Mouse (Mus musculus) liver, embryonic 11.5 days (tissue): ENCODE data around the gene Ankrd44. TPM values are rescaled to one million over a fixed set of nuclear protein-coding genes. Genes with fewer than 3 reads are reported as not detected.

Source experiments
- ATAC-seq: fragments of 200-750 bp; cut with Nextera tagmentation; replicated peaks from 2 replicates; pipeline ENCODE4 v1.8.0; 2017; ENCODE audit warnings: moderate number of reproducible peaks, mild to moderate bottlenecking, moderate TSS enrichment, moderate library complexity; ENCODE audit not compliant: low FRiP score
- DNase-seq: peaks from one replicate; pipeline ENCODE4 v3.0.0-alpha.2; 2017; ENCODE audit warnings: low spot score
- H3K27ac ChIP-seq: fragments of 300-500 bp; sonication (generic); 2 replicates; pipeline ENCODE4 v1.5.1; 2014; ENCODE audit warnings: mild to moderate bottlenecking, low read depth, low read length, control low read depth
- H3K27me3 ChIP-seq: fragments of 300-500 bp; sonication (generic); replicated peaks from 2 replicates; pipeline ENCODE4 v1.6.1; 2014; ENCODE audit warnings: low read length, mixed read lengths; ENCODE audit not compliant: control insufficient read depth, insufficient read depth
- H3K36me3 ChIP-seq: fragments of 300-500 bp; sonication (generic); 2 replicates; pipeline ENCODE4 v1.6.1; 2014; ENCODE audit warnings: mild to moderate bottlenecking, low read length, moderate library complexity, mixed read lengths; ENCODE audit not compliant: control insufficient read depth, insufficient read depth
- H3K4me1 ChIP-seq: fragments of 300-500 bp; sonication (generic); replicated peaks from 2 replicates; pipeline ENCODE4 v1.6.1; 2014; ENCODE audit warnings: low read length, mixed read lengths; ENCODE audit not compliant: control insufficient read depth, insufficient read depth
- H3K4me2 ChIP-seq: fragments of 300-500 bp; sonication (generic); 2 replicates; pipeline ENCODE4 v1.6.1; 2014; ENCODE audit warnings: mild to moderate bottlenecking, control low read depth, moderate library complexity
- H3K4me3 ChIP-seq: fragments of 300-500 bp; sonication (generic); 2 replicates; pipeline ENCODE4 v1.5.1; 2014; ENCODE audit warnings: low read depth, low read length, control low read depth
- H3K9ac ChIP-seq: fragments of 300-500 bp; sonication (generic); 2 replicates; pipeline ENCODE4 v1.6.1; 2014; ENCODE audit warnings: low read depth, low read length, control low read depth
- H3K9me3 ChIP-seq: fragments of 300-500 bp; sonication (generic); 2 replicates; pipeline ENCODE4 v1.6.1; 2016; ENCODE audit warnings: low read length, inconsistent platforms, mixed read lengths; ENCODE audit not compliant: control insufficient read depth
- WGBS: fragments of 180-500 bp; shearing (Covaris S2); extraction: QIAGEN DNeasy Blood & Tissue Kit; methylation state at CpG from one replicate; pipeline ENCODE4 v1.1.7; 2014; 5-methylcytosine and 5-hydroxymethylcytosine counted together
- polyA plus RNA-seq: library from polyadenylated mRNA; unstranded; fragments of >200 nt; fragmentation: Nextera tagmentation; extraction: Ambion mirVana; gene quantifications from 2 replicates; pipeline ENCODE4 v1.2.1, GENCODE M21; 2014

The Ankrd44 gene
- polyA plus RNA-seq, 1 experiment from 2014 or later = 11.8 TPM

DNA sequence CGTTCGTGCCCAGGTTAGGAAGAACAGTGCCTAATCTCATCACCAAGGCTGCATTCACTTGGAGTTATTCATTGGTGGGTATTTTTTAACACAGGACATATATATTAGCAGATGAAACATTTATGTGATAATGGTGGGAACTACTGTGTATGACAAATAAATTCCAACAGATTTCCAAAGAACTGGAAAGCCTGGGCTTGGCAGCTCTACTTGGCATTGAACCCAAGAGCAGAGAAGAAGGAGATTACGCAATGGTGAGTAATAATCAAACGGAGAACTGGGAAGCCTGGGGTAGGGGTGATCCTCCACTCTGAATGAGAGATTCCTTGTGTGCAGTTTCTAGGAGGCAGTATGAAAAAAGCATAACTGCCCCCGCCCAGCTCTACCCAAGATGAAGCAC is 196.9 kb downstream of the Ankrd44 start:
- no peak overlapping the region for H3K27ac ChIP-seq
- no peaks in the 10 kb centered on the region for H3K36me3 ChIP-seq
- H3K4me1 ChIP-seq = no peaks in the 10 kb centered on the region
- H3K9me3 ChIP-seq = no peaks in the 10 kb centered on the region
- WGBS = 84% methylated on average over 5 of the region's 5 CpGs
- H3K9ac ChIP-seq = no peak overlapping the region
- DNase-seq (no peak), ATAC-seq (no peak)
- H3K4me3 ChIP-seq = no peak overlapping the region
- H3K27me3 ChIP-seq = no peaks in the 10 kb centered on the region
- H3K4me2 ChIP-seq = no peak overlapping the region

DNA sequence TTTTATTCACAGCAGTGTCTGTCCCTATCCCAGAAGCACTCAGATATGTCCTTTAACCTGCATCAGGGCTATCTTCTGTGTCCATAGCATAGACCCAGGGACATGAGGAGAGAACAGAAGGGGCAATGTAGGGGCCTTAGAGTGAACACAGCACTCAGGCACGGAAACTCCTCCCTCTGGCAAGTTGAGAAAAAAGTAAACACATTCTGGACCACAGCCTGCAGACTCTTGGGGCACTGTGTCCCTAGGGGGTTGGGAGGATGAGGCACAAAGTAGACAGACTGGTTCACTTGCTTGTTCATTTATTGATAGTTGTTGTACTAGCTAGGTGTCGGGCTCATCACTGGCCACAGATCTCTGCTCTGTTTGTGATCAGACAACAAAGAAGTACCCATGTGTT is 199.6 kb downstream of the Ankrd44 start:
- H3K9me3 ChIP-seq = no peaks in the 10 kb centered on the region
- 65% methylated on average over 2 of the region's 2 CpGs for WGBS
- H3K36me3 ChIP-seq = no peaks in the 10 kb centered on the region
- ATAC-seq (no peak), DNase-seq (no peak)
- H3K9ac ChIP-seq = no peak overlapping the region
- H3K27ac ChIP-seq = no peak overlapping the region
- H3K27me3 ChIP-seq = no peaks in the 10 kb centered on the region
- no peak overlapping the region for H3K4me3 ChIP-seq
- H3K4me2 ChIP-seq = no peak overlapping the region
- no peaks in the 10 kb centered on the region for H3K4me1 ChIP-seq

DNA sequence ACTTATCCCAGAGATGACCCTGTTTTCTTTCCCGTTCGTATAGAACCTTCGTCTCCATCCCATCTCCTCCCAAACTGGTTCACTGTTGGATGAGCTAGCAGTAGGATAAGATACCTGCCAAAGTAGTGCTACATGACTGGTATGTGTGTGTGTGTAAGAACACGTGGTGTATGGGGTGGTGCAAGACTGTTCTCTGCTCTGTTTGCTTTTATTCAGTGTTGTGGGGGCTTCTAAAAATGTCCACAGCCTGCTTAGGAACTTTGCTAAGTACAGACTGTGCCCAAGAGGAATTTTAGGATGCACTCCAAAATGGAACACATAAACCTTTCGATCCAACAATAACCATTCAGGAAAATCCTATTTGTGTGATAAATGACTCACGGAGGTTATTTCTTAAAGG is 209.3 kb downstream of the Ankrd44 start:
- Histone ChIP-seq H3K9me3 (no peaks in the 10 kb centered on the region), H3K4me1 (no peaks in the 10 kb centered on the region), H3K4me3 (no peak overlapping the region), H3K36me3 (0 out of 2 replicates have a peak, but pooled peaks cover 2% of the 10 kb centered on the region), H3K9ac (no peak overlapping the region), H3K27ac (no peak overlapping the region), H3K27me3 (no peaks in the 10 kb centered on the region), H3K4me2 (no peak overlapping the region)
- WGBS = 86% methylated on average over 6 of the region's 6 CpGs
- DNase-seq = no peak
- no peak for ATAC-seq

DNA sequence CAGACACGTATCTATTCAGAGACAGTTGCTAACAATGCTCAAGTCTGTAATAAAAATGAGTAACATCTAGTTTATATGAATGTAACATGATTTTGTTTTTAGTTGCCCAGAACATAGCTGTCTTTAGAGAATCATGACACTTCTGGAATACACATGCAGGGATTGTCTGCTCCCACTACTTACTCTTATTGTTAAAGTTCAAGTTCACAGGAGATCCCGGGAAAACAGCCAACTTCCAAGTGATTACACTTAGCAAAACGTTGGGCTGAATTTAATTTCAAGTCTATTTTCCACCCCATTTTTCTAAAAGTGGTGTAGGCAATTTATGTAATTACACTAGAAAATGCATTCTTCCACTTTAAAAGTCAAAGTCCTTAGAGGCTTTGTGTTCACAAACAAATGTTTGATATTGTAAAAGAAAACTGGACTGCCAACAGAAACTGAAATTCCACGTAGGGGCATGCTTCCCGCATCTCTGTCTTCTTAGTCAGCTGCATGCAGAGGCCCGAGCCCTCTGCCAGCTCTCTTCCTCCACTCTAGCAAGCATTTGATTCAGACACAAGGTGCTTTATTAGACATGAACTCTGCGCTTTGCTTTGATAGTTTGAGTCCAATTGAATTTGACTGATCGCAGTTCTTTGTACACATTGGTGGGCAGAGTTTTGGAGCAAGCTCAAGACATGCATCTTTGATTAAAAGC is 211.0 kb downstream of the Ankrd44 start:
- no peak overlapping the region for H3K4me2 ChIP-seq
- ATAC-seq (no peak), DNase-seq (no peak)
- H3K4me1 ChIP-seq = no peaks in the 10 kb centered on the region
- no peak overlapping the region for H3K9ac ChIP-seq
- no peak overlapping the region for H3K4me3 ChIP-seq
- 0 out of 2 replicates have a peak, but pooled peaks cover 2% of the 10 kb centered on the region for H3K36me3 ChIP-seq
- H3K27ac ChIP-seq = no peak overlapping the region
- no peaks in the 10 kb centered on the region for H3K27me3 ChIP-seq
- 85% methylated on average over 8 of the region's 8 CpGs for WGBS
- no peaks in the 10 kb centered on the region for H3K9me3 ChIP-seq

DNA sequence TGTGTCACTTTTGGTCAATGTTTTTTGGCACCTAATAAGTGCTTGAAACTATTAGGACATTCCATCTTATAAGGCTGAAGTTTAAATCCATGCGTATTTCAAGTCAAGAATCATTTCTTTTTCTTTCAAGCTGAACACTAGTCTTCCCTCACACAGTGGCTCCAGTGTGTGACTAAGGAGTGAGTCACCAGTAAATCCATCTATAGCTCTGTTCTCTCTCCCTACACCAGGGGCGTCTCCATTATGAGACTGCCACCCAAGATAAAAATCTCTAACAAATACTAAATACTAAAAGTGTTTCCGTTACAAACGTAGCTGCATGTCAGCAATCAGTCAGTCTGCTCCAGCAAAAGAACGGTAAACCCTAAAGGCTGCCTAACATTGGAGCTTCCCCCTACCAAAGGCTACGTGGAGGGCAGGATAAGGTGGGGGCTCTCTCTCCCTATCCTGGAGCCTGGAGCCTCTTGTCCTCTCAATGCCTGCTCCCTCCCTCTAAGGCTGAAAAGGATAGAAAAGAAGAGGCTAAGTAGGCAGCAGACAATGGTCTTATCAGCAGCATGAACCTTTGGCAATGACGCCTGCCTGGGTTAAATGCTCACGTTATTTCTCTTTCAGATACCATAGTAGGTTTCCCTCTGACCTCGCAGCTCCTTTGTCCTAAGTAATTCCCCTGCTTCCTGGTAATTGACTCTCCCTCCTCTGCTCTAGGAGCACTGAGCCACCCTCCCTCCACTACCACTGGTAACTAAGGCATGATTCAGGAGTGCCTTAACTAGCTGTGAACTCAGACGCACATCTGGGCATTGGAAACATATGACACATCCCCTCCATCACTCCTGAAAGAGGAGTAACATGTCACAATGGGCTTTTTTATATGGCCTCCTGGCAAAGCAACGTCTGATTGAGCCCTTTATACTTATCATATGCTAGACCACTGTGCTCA is 212.7 kb downstream of the Ankrd44 start:
- H3K36me3 ChIP-seq = 0 out of 2 replicates have a peak, but pooled peaks cover 2% of the 10 kb centered on the region
- H3K9ac ChIP-seq = no peak overlapping the region
- no peak overlapping the region for H3K4me3 ChIP-seq
- no peaks in the 10 kb centered on the region for H3K4me1 ChIP-seq
- WGBS = 52% methylated on average over 11 of the region's 11 CpGs
- no peak overlapping the region for H3K27ac ChIP-seq
- no peak for DNase-seq
- no peaks in the 10 kb centered on the region for H3K9me3 ChIP-seq
- ATAC-seq = no peak
- H3K4me2 ChIP-seq = no peak overlapping the region
- H3K27me3 ChIP-seq = no peaks in the 10 kb centered on the region

DNA sequence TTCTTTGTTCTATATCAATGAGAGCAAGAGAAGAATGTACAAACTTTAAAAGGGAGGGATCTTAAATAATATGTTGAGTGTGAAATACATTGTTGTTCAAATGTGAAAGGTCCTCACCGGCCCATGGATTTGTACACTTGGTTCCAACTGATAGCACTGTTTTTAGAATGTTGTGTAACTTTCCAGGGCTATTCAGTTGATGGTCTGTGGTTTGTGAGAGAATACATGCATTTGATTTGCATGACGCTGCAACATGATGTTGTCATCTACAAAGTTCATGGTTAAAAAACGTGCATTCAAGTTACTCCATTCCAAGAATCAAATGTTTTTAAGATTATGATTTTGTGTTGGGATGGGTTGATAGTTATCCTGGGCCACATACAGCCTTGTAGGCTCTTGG is 214.6 kb downstream of the Ankrd44 start:
- Histone ChIP-seq H3K36me3 (0 out of 2 replicates have a peak, but pooled peaks cover 2% of the 10 kb centered on the region), H3K9me3 (no peaks in the 10 kb centered on the region), H3K27me3 (no peaks in the 10 kb centered on the region), H3K4me3 (no peak overlapping the region), H3K4me2 (no peak overlapping the region), H3K4me1 (no peaks in the 10 kb centered on the region), H3K9ac (no peak overlapping the region), H3K27ac (no peak overlapping the region)
- WGBS = 85% methylated on average over 3 of the region's 3 CpGs
- no peak for DNase-seq
- no peak for ATAC-seq

DNA sequence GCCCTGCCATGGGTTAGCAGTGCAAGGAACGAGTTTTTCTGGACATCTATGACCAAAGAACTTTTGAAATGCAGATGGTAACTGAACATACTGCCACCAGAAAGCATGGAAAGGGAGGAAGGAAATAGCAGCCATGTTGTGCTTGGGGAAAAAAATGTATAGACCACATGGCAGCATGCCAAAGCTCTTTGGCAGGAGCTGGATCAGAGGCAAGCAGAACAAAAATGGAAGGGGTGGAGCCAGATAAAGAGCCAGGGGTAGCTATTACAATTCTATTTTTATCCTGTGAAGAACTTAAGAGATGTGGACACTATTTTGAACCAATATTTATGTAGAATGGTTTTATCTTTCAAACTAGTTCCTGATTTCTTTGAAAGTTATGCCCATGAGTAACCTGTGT is 215.6 kb downstream of the Ankrd44 start:
- WGBS = 71% methylated on average over 1 of the region's 1 CpGs

DNA sequence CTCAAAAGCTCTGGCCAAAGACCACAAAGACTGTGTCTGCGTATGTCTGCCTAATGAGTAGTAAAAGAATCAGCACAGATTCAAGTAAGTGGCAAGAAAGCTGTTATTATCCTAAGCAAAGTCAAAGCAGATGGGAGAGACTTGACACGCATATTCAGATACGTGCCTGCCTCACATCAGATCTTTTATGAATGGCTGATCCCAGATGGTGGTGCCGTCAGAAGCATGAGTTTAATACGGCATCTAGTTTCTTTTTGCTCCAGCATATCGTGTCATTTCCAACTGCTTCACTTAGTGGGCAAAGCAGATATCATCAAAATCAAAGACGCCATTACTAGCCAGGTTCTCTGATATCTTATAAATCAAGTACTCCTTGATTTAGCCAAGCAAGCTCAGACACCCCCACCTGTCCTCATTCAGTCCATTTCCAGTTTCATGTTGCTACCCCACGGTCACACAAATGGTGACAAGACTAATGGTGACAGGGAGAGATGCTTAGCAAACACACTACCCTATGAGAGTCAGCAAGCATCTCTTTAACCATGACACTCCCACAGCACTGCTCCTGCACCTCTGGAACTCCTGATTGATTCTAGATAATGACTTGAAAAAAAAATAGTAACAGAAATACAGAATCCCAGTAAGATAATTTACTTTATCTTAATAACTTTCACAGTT is 218.2 kb downstream of the Ankrd44 start:
- H3K4me3 ChIP-seq = no peak overlapping the region
- no peaks in the 10 kb centered on the region for H3K9me3 ChIP-seq
- WGBS = 85% methylated on average over 8 of the region's 8 CpGs
- H3K4me1 ChIP-seq = no peaks in the 10 kb centered on the region
- H3K9ac ChIP-seq = no peak overlapping the region
- ATAC-seq (no peak), DNase-seq (no peak)
- 0 out of 2 replicates have a peak, but pooled peaks cover 2% of the 10 kb centered on the region for H3K36me3 ChIP-seq
- no peak overlapping the region for H3K4me2 ChIP-seq
- no peaks in the 10 kb centered on the region for H3K27me3 ChIP-seq
- no peak overlapping the region for H3K27ac ChIP-seq

More for the DNA sequence above, 215.6 kb downstream of the Ankrd44 start:
- no peak for ATAC-seq
- no peak overlapping the region for H3K27ac ChIP-seq
- H3K9ac ChIP-seq = no peak overlapping the region
- no peak overlapping the region for H3K4me3 ChIP-seq
- no peak overlapping the region for H3K4me2 ChIP-seq
- 0 out of 2 replicates have a peak, but pooled peaks cover 2% of the 10 kb centered on the region for H3K36me3 ChIP-seq
- H3K4me1 ChIP-seq = no peaks in the 10 kb centered on the region
- H3K27me3 ChIP-seq = no peaks in the 10 kb centered on the region
- H3K9me3 ChIP-seq = no peaks in the 10 kb centered on the region
- no peak for DNase-seq
